Comparison of ENCODE assay signal across 8 mouse cellular contexts in genomic region chr5:34513466-34514217, GRCm38 (mm10). TPM values are rescaled to one million over a fixed set of nuclear protein-coding genes. Genes with fewer than 3 reads are reported as not detected.
DNase-seq lines count a peak whose midpoint lies in the region; ATAC-seq and TF ChIP-seq lines count a peak whose summit lies in the region.

Gene Tnip2, minus strand, starts transcription at chr5:34513991.

- DNase-seq in gastrocnemius, postnatal 10 days, result peak; percentile 97
- peak; percentile 98 for DNase-seq in induced T-regulatory cell, adult 2 months (ENCODE audit: low read depth)
- peak; percentile 87 to 95 for DNase-seq in left cerebral cortex, adult 9 months (ENCODE audit: low spot score in 2 of 2)
- DNase-seq in right cerebral cortex, postnatal 14 days, result peak; percentile 89
- DNase-seq in urinary bladder, postnatal 36 days (ENCODE audit: low spot score in 2 of 2), result peak; percentile 97

- peak; percentile 48; the same call in 1 of the 2 replicates for TF ChIP-seq POLR2A in cortical plate, adult 2 months (IDR thresholded peaks at IDR 0.05; ENCODE audit: extremely low read depth, insufficient read depth, low read length)

- no peaks in the 10 kb centered on the region for H3K4me1 ChIP-seq in cortical plate, adult 2 months (ENCODE audit: control insufficient read depth, insufficient read depth, low read length)

- peak within 1 kb of the TSS; percentile 70 for H3K4me3 ChIP-seq in cortical plate, adult 2 months (ENCODE audit: insufficient read depth, low read length)

- H3K27ac ChIP-seq in cortical plate, adult 2 months (ENCODE audit: insufficient read depth, low read length), result 0 out of 2 replicates have a peak within 1 kb of the TSS, but pooled peaks have one; percentile 7

- TF ChIP-seq CTCF in cortical plate, adult 2 months (IDR thresholded peaks at IDR 0.05; ENCODE audit: extremely low read depth, insufficient read depth, low read length), result no peak

- peak; percentile 89 for ATAC-seq in activated CD4-positive, CD25-positive, alpha-beta regulatory T cell, adult 4 months
- peak; percentile 93 for ATAC-seq in megakaryocyte progenitor cell, adult 5-6 weeks (replicated peaks; ENCODE audit: poor library complexity)

RNA-seq across cellular contexts. Expression of gene Tnip2, which starts in this region (rescaled TPM):
- polyA plus RNA-seq in activated CD4-positive, CD25-positive, alpha-beta regulatory T cell, adult 4 months (2017; shearing (Covaris generic)), result 10 to 100 TPM; 23.4 to 24.8 TPM
- polyA plus RNA-seq in cortical plate, adult 2 months (2012; rRNA removed), result 27.3 and 38.6 TPM in 2 replicates
- total RNA-seq in gastrocnemius, postnatal 10 days (2021), result 1 to 10 TPM; 3.3 to 6.0 TPM
- 7.8 and 9.5 TPM in 2 replicates for total RNA-seq in megakaryocyte progenitor cell, adult 5-6 weeks (2015)
- total RNA-seq in megakaryocyte progenitor cell, adult 5-6 weeks (2017), result 17.6 and 22.2 TPM in 2 replicates

Comparison
In these comparisons a context has a peak if more than half of its experiments do, and no peak if none do; other contexts are left out.
1. Peak in every context shown above with its lines: DNase-seq, ATAC-seq, H3K4me3 ChIP-seq and H3K27ac ChIP-seq.